Mouse (Mus musculus): ENCODE data around the gene Slc22a23. TPM values are rescaled to one million over a fixed set of nuclear protein-coding genes. Genes with fewer than 3 reads are reported as not detected.

Slc22a23 gene
- polyA plus RNA-seq, 1 experiment: 43.9 TPM

DNA sequence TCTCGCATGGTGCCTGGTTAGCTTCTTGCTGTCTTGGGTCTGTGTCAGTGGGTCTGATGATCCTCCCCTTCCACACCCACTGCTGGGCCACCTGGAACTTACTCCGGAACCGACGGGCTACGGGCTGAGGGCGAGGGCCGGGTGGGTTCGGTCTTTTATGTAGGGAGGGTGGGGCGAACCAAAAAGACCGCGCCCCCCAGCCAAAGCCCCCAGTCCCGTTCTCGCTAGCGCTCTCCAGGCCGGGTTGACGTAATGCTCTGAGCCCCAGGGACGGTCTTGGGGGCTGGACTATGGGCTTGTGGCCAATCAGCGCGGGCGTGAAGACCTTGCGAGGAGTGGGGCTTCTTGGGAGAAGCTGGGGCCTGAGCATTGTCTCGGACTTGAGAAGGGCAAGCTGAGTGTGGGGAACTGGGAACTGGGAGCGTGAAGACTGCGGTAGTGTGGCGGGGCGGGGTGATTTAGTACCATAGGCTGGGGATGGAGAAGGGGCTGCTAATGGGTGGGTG, 214.7 kb downstream of the Slc22a23 start, which contains the start of gene Tubb2b:
TSS of gene Tubb2b (minus strand) at position 241 of the 506 bp plus-strand sequence.
- Histone ChIP-seq H3K27ac (ENCODE audit: insufficient read depth, low read length) (no peak within 1 kb of the TSS), H3K4me1 (ENCODE audit: control insufficient read depth, insufficient read depth, low read length) (peaks cover 9% of the 10 kb centered on the region; the same call in 1 of the 2 replicates), H3K4me3 (replicated peaks; ENCODE audit: insufficient read depth, low read depth, low read length) (peak within 1 kb of the TSS; percentile 55), H3K27me3 (ENCODE audit: control insufficient read depth, insufficient read depth, low read length) (no peaks in the 10 kb centered on the region)
- 5% methylated on average over 26 of the region's 26 CpGs for WGBS
- no peak for TF ChIP-seq POLR2A (IDR thresholded peaks at IDR 0.05; ENCODE audit: borderline replicate concordance, insufficient read depth, low read length)
- TF ChIP-seq CTCF (IDR thresholded peaks at IDR 0.05; ENCODE audit: borderline replicate concordance, insufficient read depth, low read depth, low read length): no peak
- DNase-seq: peak in 1 of 2 experiments; percentile 35

DNA sequence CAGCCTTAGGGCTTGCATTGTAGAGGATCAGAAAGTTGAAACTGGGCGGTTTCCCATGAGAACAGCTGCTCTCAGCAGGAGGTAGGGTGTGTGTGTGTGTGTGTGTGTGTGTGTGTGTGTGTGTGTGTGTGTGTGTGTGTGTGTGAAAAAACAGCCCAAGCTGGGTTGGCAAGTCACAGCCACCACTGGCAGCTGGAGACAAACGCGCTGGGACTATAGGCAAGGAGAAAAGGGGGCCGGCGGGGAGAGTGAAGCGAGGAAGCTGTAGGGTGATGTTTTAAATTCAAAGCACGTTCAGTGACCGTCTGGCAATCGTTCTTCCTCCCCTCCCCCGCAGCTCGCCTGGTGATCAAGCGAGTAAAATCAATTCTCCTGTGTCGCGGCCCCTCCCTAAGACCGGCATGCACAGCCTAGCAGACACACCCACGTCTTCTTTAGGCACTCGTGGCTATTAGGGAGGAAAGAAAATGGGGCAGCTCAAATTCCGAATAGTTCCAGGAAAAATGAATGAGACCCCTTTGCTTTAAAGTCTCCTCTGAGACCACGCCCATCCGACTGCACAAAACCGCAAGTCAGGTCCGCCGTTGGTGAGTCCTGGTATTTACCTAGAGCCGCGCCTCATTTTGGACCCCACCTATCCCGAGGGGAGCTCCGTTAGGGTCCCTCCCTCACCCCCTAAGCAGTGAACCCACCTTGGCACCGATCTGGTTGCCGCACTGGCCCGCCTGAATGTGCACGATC, 215.3 kb downstream of the Slc22a23 start:
- Histone ChIP-seq H3K27ac (ENCODE audit: insufficient read depth, low read length) (no peak overlapping the region), H3K27me3 (ENCODE audit: control insufficient read depth, insufficient read depth, low read length) (no peaks in the 10 kb centered on the region), H3K4me1 (ENCODE audit: control insufficient read depth, insufficient read depth, low read length) (peaks cover 9% of the 10 kb centered on the region; the same call in 1 of the 2 replicates), H3K4me3 (replicated peaks; ENCODE audit: insufficient read depth, low read depth, low read length) (peak overlapping the region; percentile 55)
- DNase-seq: no peak
- TF ChIP-seq POLR2A (IDR thresholded peaks at IDR 0.05; ENCODE audit: borderline replicate concordance, insufficient read depth, low read length) (no peak), CTCF (IDR thresholded peaks at IDR 0.05; ENCODE audit: borderline replicate concordance, insufficient read depth, low read depth, low read length) (no peak)
- WGBS: 3% methylated on average over 31 of the region's 31 CpGs

Other genes starting within 250 kb of the Slc22a23 start
- 224 and 255 TPM in 2 replicates for gene Tubb2b, start 214.7 kb downstream of the Slc22a23 start, polyA plus RNA-seq (2012; rRNA removed)
- gene Psmg4, start 182.2 kb downstream of the Slc22a23 start, polyA plus RNA-seq (2012; rRNA removed): 45.3 and 48.3 TPM in 2 replicates

All from cerebellum, adult 2 months (tissue).